ENCODE assay signal across 9 mouse cellular contexts in the genomic region with DNA sequence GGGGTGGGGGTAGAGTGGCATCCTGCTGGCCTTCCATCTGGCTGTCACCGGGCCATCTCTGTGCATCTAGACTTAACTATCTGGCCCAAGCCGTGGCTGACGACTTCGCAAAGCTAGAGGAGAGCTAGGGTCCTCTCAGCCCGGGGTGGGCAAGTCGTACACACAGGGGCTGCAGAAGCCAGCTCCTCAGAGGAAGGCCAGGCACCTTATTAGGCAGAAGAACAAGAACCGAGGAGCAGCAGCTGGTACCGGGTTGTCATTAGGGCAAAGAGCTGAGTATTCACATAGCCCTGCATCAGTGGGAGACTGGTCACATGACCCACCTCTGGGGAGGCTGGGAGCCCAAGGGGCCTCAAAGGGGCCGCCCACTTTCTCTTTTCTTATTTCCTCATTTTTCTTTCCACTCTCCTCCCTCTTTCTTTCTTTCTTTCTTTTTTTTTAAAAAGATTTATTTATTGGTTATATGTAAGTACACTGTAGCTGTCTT. TPM values are rescaled to one million over a fixed set of nuclear protein-coding genes. Genes with fewer than 3 reads are reported as not detected.
DNase-seq lines count a peak whose midpoint lies in the region; ATAC-seq and TF ChIP-seq lines count a peak whose summit lies in the region.
"Had no signal": no experiment of that assay in that cellular context is flagged by ENCODE, and none has a peak within 500 bp of the region (broad histone marks: within the 10 kb centered on the region; RNA-seq: fewer than 3 reads in every experiment).

No protein-coding gene starts in this region.

- no peaks in the 10 kb centered on the region for H3K79me3 ChIP-seq in C2C12 (ENCODE audit: low read depth)

- H3K4me2 ChIP-seq in forebrain, postnatal 0 days (ENCODE audit: low read depth): peak overlapping the region; percentile 41

- intact Hi-C loops in heart, postnatal 36 days (cut with DNase I): no loop called here

- TF ChIP-seq CTCF in C2C12 (IDR thresholded peaks at IDR 0.05; ENCODE audit: control insufficient read depth, insufficient read depth, insufficient read length): no peak
- TF ChIP-seq CTCF in forebrain, postnatal 0 days (IDR thresholded peaks at IDR 0.05; ENCODE audit: low read depth): no peak

- peak overlapping the region; percentile 52 for H3K4me3 ChIP-seq in heart, embryonic 10.5 days
- H3K4me3 ChIP-seq in C2C12 (ENCODE audit: insufficient read depth, poor library complexity, severe bottlenecking): no peak overlapping the region
- no peak overlapping the region for H3K4me3 ChIP-seq in forebrain, postnatal 0 days (ENCODE audit: low read depth, low read length)
- H3K4me3 ChIP-seq in midbrain, embryonic 10.5 days: peak overlapping the region; percentile 47
- H3K4me3 ChIP-seq: layer of hippocampus, adult 2 months had no signal

- no peak for DNase-seq in heart, embryonic 10.5 days (ENCODE audit: low spot score)
- no peak for DNase-seq in heart, postnatal 36 days
- no peak for DNase-seq in forebrain, postnatal 0 days
- peak; percentile 26 for DNase-seq in midbrain, embryonic 10.5 days (ENCODE audit: low spot score)
- no peak for DNase-seq in gastrocnemius, adult 8-10 months (ENCODE audit: low spot score in 2 of 2)
- DNase-seq in layer of hippocampus, adult 8-10 months (ENCODE audit: low spot score in 2 of 2): no peak
- DNase-seq in left cerebral cortex, adult 18-20 months (ENCODE audit: low spot score in 2 of 2): no peak

- WGBS in heart, embryonic 10.5 days: 9% methylated on average over 9 of the region's 9 CpGs
- 8% methylated on average over 9 of the region's 9 CpGs for WGBS in forebrain, postnatal 0 days
- 6% methylated on average over 9 of the region's 9 CpGs for WGBS in midbrain, embryonic 10.5 days

- no peaks in the 10 kb centered on the region for H3K27me3 ChIP-seq in heart, embryonic 10.5 days (ENCODE audit: insufficient read depth, poor library complexity, severe bottlenecking)
- peaks cover 5% of the 10 kb centered on the region for H3K27me3 ChIP-seq in C2C12 (ENCODE audit: control insufficient read depth, insufficient read depth, insufficient read length)
- no peaks in the 10 kb centered on the region for H3K27me3 ChIP-seq in forebrain, postnatal 0 days (ENCODE audit: insufficient read depth, low read length)
- no peaks in the 10 kb centered on the region for H3K27me3 ChIP-seq in midbrain, embryonic 10.5 days (ENCODE audit: low read depth, poor library complexity, severe bottlenecking)

- 0 out of 2 replicates have a peak overlapping the region, but pooled peaks have one; percentile 25 for H3K9ac ChIP-seq in forebrain, postnatal 0 days

- no peak overlapping the region for H3ac ChIP-seq in C2C12 (ENCODE audit: control insufficient read depth, insufficient read length, low read depth)

- ATAC-seq in forebrain, postnatal 0 days: peak; percentile 12; the same call in 1 of the 2 replicates

- no peaks in the 10 kb centered on the region for H3K36me3 ChIP-seq in heart, embryonic 10.5 days
- no peaks in the 10 kb centered on the region for H3K36me3 ChIP-seq in C2C12 (ENCODE audit: control insufficient read depth, insufficient read depth)
- no peaks in the 10 kb centered on the region for H3K36me3 ChIP-seq in forebrain, postnatal 0 days (ENCODE audit: insufficient read depth)
- H3K36me3 ChIP-seq in midbrain, embryonic 10.5 days: no peaks in the 10 kb centered on the region

- H3K27ac ChIP-seq in heart, embryonic 10.5 days: peak overlapping the region; percentile 60
- H3K27ac ChIP-seq in forebrain, postnatal 0 days (ENCODE audit: low read depth, low read length): peak overlapping the region; percentile 29; the same call in 1 of the 2 replicates
- H3K27ac ChIP-seq in midbrain, embryonic 10.5 days (replicated peaks): peak overlapping the region; percentile 80

- no peaks in the 10 kb centered on the region for H3K9me3 ChIP-seq in heart, embryonic 10.5 days
- H3K9me3 ChIP-seq in forebrain, postnatal 0 days (ENCODE audit: low read length): no peaks in the 10 kb centered on the region
- H3K9me3 ChIP-seq in midbrain, embryonic 10.5 days (replicated peaks): no peaks in the 10 kb centered on the region

- H3K4me1 ChIP-seq in heart, embryonic 10.5 days: peaks cover 22% of the 10 kb centered on the region
- H3K4me1 ChIP-seq in forebrain, postnatal 0 days (ENCODE audit: insufficient read depth): peaks cover 10% of the 10 kb centered on the region
- peaks cover 18% of the 10 kb centered on the region for H3K4me1 ChIP-seq in midbrain, embryonic 10.5 days

- no peaks in the 10 kb centered on the region for H3K79me2 ChIP-seq in C2C12 (ENCODE audit: control insufficient read depth, insufficient read depth)

TF ChIP-seq in C2C12, 6 proteins besides CTCF, POLR2A, EP300 and RAD21:
- TF ChIP-seq FOSL1 (IDR thresholded peaks at IDR 0.05; ENCODE audit: insufficient read depth, low read length, poor library complexity, severe bottlenecking): no peak
- TF ChIP-seq MYOG (IDR thresholded peaks at IDR 0.05; ENCODE audit: control insufficient read depth, extremely low read depth, insufficient read length): no peak
- no peak for TF ChIP-seq MAX (IDR thresholded peaks at IDR 0.05)
- TF ChIP-seq CEBPB (IDR thresholded peaks at IDR 0.05; ENCODE audit: low read depth): no peak
- peak; percentile 67 for TF ChIP-seq USF1 (IDR thresholded peaks at IDR 0.05; ENCODE audit: low read depth)

RNA-seq across cellular contexts. Expression of gene Jph3, which starts 30.8 kb away (rescaled TPM):
- polyA plus RNA-seq in heart, embryonic 10.5 days (2016; fragmentation: Nextera tagmentation; extraction: Ambion mirVana): 0.74 and 1.4 TPM in 2 replicates
- under 1 TPM in 1 of 2 experiments, not detected in 1; 0.08 TPM for total RNA-seq in heart, postnatal 36 days (2021)
- 0.02 TPM for polyA plus RNA-seq in C2C12 (2012; fragmentation: generic; extraction: Trizol)
- total RNA-seq in forebrain, postnatal 0 days (2014; rRNA removed): 64.2 and 65.8 TPM in 2 replicates
- polyA plus RNA-seq in forebrain, postnatal 0 days (2015; fragmentation: Nextera tagmentation; extraction: Ambion mirVana): 123 and 127 TPM in 2 replicates
- 11.9 and 18.7 TPM in 2 replicates for polyA plus RNA-seq in midbrain, embryonic 10.5 days (2016; fragmentation: Nextera tagmentation; extraction: Ambion mirVana)
- total RNA-seq in gastrocnemius, adult 8-10 months (2022): not detected
- 100 to 1,000 TPM; 260 to 313 (median 283) TPM for total RNA-seq in layer of hippocampus, adult 8-10 months (2022)
- total RNA-seq in left cerebral cortex, adult 18-20 months (2021): 100 to 1,000 TPM; 271 to 301 TPM

RNA-seq across cellular contexts. Expression of gene Zcchc14, which starts 46.0 kb away (rescaled TPM):
- polyA plus RNA-seq in heart, embryonic 10.5 days (2016; fragmentation: Nextera tagmentation; extraction: Ambion mirVana): 7.8 and 10.9 TPM in 2 replicates
- total RNA-seq in heart, postnatal 36 days (2021): 10 to 100 TPM; 25.3 to 33.1 TPM
- polyA plus RNA-seq in C2C12 (2012; fragmentation: generic; extraction: Trizol): 18.2 TPM
- 69.0 and 85.8 TPM in 2 replicates for total RNA-seq in forebrain, postnatal 0 days (2014; rRNA removed)
- polyA plus RNA-seq in forebrain, postnatal 0 days (2015; fragmentation: Nextera tagmentation; extraction: Ambion mirVana): 13.9 and 17.4 TPM in 2 replicates
- polyA plus RNA-seq in midbrain, embryonic 10.5 days (2016; fragmentation: Nextera tagmentation; extraction: Ambion mirVana): 14.9 and 18.6 TPM in 2 replicates
- total RNA-seq in gastrocnemius, adult 8-10 months (2022): 10 to 100 TPM; 14.2 to 19.2 (median 15.7) TPM
- 10 to 100 TPM; 77.4 to 92.9 (median 84.7) TPM for total RNA-seq in layer of hippocampus, adult 8-10 months (2022)
- 10 to 100 TPM; 63.2 to 68.7 TPM for total RNA-seq in left cerebral cortex, adult 18-20 months (2021)

Comparison
In these comparisons a context has a peak if more than half of its experiments do, and no peak if none do; other contexts are left out.
1. H3K27ac ChIP-seq: peak in every context shown above with its lines; median percentile 80 in midbrain, embryonic 10.5 days; 60 in heart, embryonic 10.5 days; 29 in forebrain, postnatal 0 days.
2. H3K4me3 ChIP-seq: peak in heart, embryonic 10.5 days (single experiment) and midbrain, embryonic 10.5 days (single experiment); none in C2C12 (single experiment) and forebrain, postnatal 0 days (single experiment).
3. RNA of gene Jph3, which starts 30.8 kb away (total RNA-seq): 271 to 301 TPM in left cerebral cortex, adult 18-20 months, 260 to 313 TPM in layer of hippocampus, adult 8-10 months and 64.2 to 65.8 TPM in forebrain, postnatal 0 days; 0.08 TPM in heart, postnatal 36 days and not detected in gastrocnemius, adult 8-10 months; every median in the first group is over 10 times any median in the second.